Mouse (Mus musculus): ENCODE measurements at regions not wholly inside any gene's neighbourhood (a gene's known extent, or its start where the extent isn't known, plus 50 kb on each side); places are given as distances from the start of the nearest gene placed in this dataset.

DNA sequence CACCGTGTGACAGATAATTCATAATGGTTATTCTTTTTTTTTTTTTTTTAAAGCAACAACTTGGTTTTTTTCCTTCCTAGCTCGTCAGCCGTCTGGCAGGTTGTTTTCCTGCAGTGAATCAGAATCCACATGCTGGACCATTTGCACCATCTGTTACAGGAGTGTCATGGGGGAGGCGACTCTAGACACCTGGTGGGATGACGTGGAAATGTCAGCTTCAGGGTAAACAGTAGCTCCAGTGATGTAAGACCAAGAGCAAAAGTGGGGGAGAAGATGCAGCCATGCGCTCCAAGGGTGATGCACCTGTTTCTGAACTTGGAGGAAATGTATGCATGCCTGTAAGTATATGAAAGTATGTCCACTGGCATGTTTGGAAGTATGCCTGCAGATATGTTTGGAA, 278.5 kb upstream of the Prickle1 start:
- ATAC-seq (ENCODE audit: low FRiP score, low TSS enrichment) (no peak), DNase-seq (no peak)
- Histone ChIP-seq H3K27ac (replicated peaks; ENCODE audit: low read depth, low read length) (no peak overlapping the region), H3K4me1 (ENCODE audit: control insufficient read depth, insufficient read depth, low read length) (no peaks in the 10 kb centered on the region), H3K36me3 (ENCODE audit: control insufficient read depth, insufficient read depth, low read length) (no peaks in the 10 kb centered on the region), H3K9me3 (ENCODE audit: control insufficient read depth, low read length) (no peaks in the 10 kb centered on the region), H3K27me3 (ENCODE audit: control insufficient read depth, insufficient read depth, low read length) (no peaks in the 10 kb centered on the region), H3K9ac (replicated peaks; ENCODE audit: low read length) (no peak overlapping the region), H3K4me2 (ENCODE audit: low read length) (no peak overlapping the region), H3K4me3 (replicated peaks; ENCODE audit: low read depth, low read length) (no peak overlapping the region)
- WGBS = 86% methylated on average over 6 of the region's 6 CpGs

DNA sequence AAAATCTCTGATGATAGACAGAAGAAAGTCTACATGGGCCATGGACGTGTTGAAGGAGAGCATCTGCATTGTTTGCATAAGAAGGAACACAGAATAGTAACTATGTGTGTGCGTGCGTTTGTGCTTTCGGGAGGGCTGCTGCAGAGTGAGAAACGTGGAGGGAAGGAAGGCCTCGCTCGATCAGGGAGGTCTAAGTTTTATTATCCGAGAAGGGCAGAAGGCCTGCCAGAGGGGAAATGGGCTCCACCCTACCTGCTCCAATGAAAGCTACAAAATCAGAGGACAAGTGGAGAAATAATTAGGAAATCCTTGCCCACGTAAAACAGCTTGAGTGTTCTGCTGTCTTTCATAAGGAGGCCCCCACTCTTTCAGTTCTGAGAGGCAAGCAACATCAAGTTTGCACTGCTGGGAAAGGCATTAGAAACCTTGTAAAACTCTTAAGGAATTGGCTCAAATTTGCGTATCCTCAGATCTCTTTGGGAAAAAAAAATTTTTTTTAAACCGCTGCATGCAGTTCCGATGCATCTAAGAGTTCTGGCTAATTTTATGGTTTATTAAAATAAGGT, 261.7 kb upstream of the Prickle1 start:
- H3K27me3 ChIP-seq (ENCODE audit: control insufficient read depth, insufficient read depth, low read length) = no peaks in the 10 kb centered on the region
- H3K4me2 ChIP-seq (ENCODE audit: low read length) = no peak overlapping the region
- no peak for DNase-seq
- no peak overlapping the region for H3K9ac ChIP-seq (replicated peaks; ENCODE audit: low read length)
- H3K4me3 ChIP-seq (replicated peaks; ENCODE audit: low read depth, low read length) = no peak overlapping the region
- 88% methylated on average over 12 of the region's 12 CpGs for whole genome bisulfite sequencing
- no peaks in the 10 kb centered on the region for H3K36me3 ChIP-seq (ENCODE audit: control insufficient read depth, insufficient read depth, low read length)
- no peak overlapping the region for H3K27ac ChIP-seq (replicated peaks; ENCODE audit: low read depth, low read length)
- ATAC-seq (ENCODE audit: low FRiP score, low TSS enrichment) = no peak
- no peaks in the 10 kb centered on the region for H3K4me1 ChIP-seq (ENCODE audit: control insufficient read depth, insufficient read depth, low read length)
- H3K9me3 ChIP-seq (ENCODE audit: control insufficient read depth, low read length) = no peaks in the 10 kb centered on the region

DNA sequence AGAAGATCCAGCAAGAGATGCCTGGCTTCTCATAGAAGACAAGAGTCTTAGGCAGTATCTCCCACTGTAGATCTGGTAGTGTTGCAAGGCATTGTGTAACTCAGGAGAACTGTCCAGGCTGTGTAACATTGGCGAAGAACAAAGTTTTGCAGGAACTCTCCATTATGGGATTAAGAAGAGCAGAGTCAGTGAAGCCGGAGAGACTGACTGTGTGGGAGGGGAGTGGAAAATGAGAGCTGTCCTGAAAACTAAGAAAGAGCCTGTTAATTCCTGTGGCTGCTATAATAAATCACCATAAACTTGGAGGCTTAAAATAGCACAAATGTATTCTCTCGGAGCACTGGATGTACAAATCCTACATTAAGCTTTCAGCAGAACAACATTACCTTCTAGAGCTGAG, 257.5 kb upstream of the Prickle1 start:
- no peak overlapping the region for H3K27ac ChIP-seq (replicated peaks; ENCODE audit: low read depth, low read length)
- ATAC-seq (ENCODE audit: low FRiP score, low TSS enrichment) (no peak), DNase-seq (no peak)
- no peak overlapping the region for H3K4me2 ChIP-seq (ENCODE audit: low read length)
- H3K4me1 ChIP-seq (ENCODE audit: control insufficient read depth, insufficient read depth, low read length) = no peaks in the 10 kb centered on the region
- no peaks in the 10 kb centered on the region for H3K9me3 ChIP-seq (ENCODE audit: control insufficient read depth, low read length)
- no peak overlapping the region for H3K4me3 ChIP-seq (replicated peaks; ENCODE audit: low read depth, low read length)
- H3K27me3 ChIP-seq (ENCODE audit: control insufficient read depth, insufficient read depth, low read length) = no peaks in the 10 kb centered on the region
- H3K9ac ChIP-seq (replicated peaks; ENCODE audit: low read length) = no peak overlapping the region
- no peaks in the 10 kb centered on the region for H3K36me3 ChIP-seq (ENCODE audit: control insufficient read depth, insufficient read depth, low read length)
- WGBS = 85% methylated on average over 3 of the region's 3 CpGs

DNA sequence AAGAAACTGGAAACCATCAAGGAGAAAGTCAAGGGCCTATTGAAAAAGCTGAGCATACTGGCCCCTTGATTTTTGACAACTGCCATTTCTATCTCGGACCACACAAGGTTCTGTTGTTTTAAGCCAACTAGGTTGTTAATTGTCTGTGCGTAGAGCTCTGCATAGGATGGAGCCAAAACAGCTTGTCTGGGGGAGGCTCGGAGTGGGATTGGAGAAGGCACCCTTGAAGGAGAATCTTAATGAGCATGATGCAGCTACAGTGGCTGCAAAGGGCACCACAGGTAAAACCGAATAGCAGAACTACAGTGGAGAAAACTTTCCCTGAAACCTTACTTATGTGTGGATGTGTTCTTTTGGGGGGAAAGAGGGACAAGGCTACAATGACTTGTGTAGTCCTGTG, 256.4 kb upstream of the Prickle1 start:
- H3K9me3 ChIP-seq (ENCODE audit: control insufficient read depth, low read length) = no peaks in the 10 kb centered on the region
- H3K4me1 ChIP-seq (ENCODE audit: control insufficient read depth, insufficient read depth, low read length) = no peaks in the 10 kb centered on the region
- H3K27ac ChIP-seq (replicated peaks; ENCODE audit: low read depth, low read length) = no peak overlapping the region
- H3K36me3 ChIP-seq (ENCODE audit: control insufficient read depth, insufficient read depth, low read length) = no peaks in the 10 kb centered on the region
- no peak overlapping the region for H3K4me3 ChIP-seq (replicated peaks; ENCODE audit: low read depth, low read length)
- no peak overlapping the region for H3K9ac ChIP-seq (replicated peaks; ENCODE audit: low read length)
- H3K27me3 ChIP-seq (ENCODE audit: control insufficient read depth, insufficient read depth, low read length) = no peaks in the 10 kb centered on the region
- no peak overlapping the region for H3K4me2 ChIP-seq (ENCODE audit: low read length)
- 96% methylated on average over 4 of the region's 4 CpGs for WGBS
- ATAC-seq (ENCODE audit: low FRiP score, low TSS enrichment) = no peak
- DNase-seq = no peak

DNA sequence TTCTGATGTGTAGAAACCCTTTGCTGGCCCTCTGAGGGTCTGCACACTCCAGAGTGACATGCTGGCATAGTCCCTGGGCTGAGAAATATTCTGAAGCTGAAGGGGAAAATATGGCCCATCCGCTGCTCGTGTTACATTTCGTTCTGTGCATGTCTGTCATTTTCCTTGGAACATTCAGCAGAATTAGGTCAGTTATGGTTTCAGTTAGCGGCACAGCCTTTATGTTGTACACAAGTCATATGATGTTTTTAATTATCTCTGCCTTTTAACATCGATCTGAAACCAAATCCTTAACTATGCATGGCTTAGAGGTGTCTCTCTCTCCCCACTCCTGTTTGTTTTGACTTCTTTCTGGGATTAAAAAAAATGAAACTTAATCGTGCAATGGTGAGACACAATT, 254.7 kb upstream of the Prickle1 start:
- no peak overlapping the region for H3K9ac ChIP-seq (replicated peaks; ENCODE audit: low read length)
- H3K4me3 ChIP-seq (replicated peaks; ENCODE audit: low read depth, low read length) = no peak overlapping the region
- H3K9me3 ChIP-seq (ENCODE audit: control insufficient read depth, low read length) = no peaks in the 10 kb centered on the region
- no peaks in the 10 kb centered on the region for H3K36me3 ChIP-seq (ENCODE audit: control insufficient read depth, insufficient read depth, low read length)
- no peaks in the 10 kb centered on the region for H3K4me1 ChIP-seq (ENCODE audit: control insufficient read depth, insufficient read depth, low read length)
- DNase-seq (no peak), ATAC-seq (ENCODE audit: low FRiP score, low TSS enrichment) (no peak)
- H3K27ac ChIP-seq (replicated peaks; ENCODE audit: low read depth, low read length) = no peak overlapping the region
- WGBS = 89% methylated on average over 6 of the region's 6 CpGs
- H3K4me2 ChIP-seq (ENCODE audit: low read length) = no peak overlapping the region
- H3K27me3 ChIP-seq (ENCODE audit: control insufficient read depth, insufficient read depth, low read length) = no peaks in the 10 kb centered on the region

DNA sequence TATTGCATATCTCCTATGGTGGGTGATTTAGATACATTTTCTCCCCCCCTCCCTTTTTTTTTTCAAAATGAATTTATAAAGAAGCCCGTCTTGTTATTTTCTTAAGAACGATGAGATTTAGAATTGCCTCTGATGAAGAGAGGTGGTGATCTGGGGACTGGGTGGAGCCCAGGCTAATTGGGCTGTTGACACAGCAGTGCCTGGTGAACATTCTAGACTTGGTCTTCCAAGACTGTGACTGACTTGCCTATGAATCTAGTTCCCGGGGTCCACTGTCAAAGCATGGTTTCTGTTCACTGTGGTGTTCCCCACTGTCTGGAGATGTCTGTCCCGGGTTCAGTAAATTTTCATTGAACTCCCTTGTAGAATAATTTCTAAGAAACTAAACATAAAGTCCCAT, 253.1 kb upstream of the Prickle1 start:
- no peak overlapping the region for H3K4me2 ChIP-seq (ENCODE audit: low read length)
- WGBS = 96% methylated on average over 4 of the region's 4 CpGs
- no peaks in the 10 kb centered on the region for H3K36me3 ChIP-seq (ENCODE audit: control insufficient read depth, insufficient read depth, low read length)
- no peak overlapping the region for H3K9ac ChIP-seq (replicated peaks; ENCODE audit: low read length)
- H3K27ac ChIP-seq (replicated peaks; ENCODE audit: low read depth, low read length) = no peak overlapping the region
- no peaks in the 10 kb centered on the region for H3K9me3 ChIP-seq (ENCODE audit: control insufficient read depth, low read length)
- no peaks in the 10 kb centered on the region for H3K4me1 ChIP-seq (ENCODE audit: control insufficient read depth, insufficient read depth, low read length)
- ATAC-seq (ENCODE audit: low FRiP score, low TSS enrichment) (no peak), DNase-seq (no peak)
- no peaks in the 10 kb centered on the region for H3K27me3 ChIP-seq (ENCODE audit: control insufficient read depth, insufficient read depth, low read length)
- no peak overlapping the region for H3K4me3 ChIP-seq (replicated peaks; ENCODE audit: low read depth, low read length)

DNA sequence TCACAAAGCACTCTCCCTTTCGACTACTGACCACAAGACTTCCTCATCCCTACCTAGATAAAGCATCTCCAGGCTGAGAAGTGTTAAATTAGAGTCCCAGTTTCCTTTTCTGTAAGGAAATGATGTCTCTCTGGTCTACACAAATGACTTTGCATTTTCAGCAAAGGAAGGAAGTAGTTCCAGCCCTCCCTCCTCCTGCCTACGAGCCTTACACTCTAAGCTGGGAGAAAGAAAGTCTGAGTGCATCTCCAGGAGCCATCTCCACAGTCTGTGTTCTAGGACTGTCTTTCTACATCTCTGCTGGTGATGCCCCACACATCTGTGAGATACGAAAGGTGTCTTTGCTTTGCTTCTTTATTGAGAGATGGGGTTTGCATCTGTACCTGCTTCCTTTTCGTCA, 251.1 kb upstream of the Prickle1 start:
- DNase-seq = no peak
- 90% methylated on average over 4 of the region's 4 CpGs for WGBS
- no peak for ATAC-seq (ENCODE audit: low FRiP score, low TSS enrichment)
- no peaks in the 10 kb centered on the region for H3K4me1 ChIP-seq (ENCODE audit: control insufficient read depth, insufficient read depth, low read length)
- no peak overlapping the region for H3K27ac ChIP-seq (replicated peaks; ENCODE audit: low read depth, low read length)
- no peaks in the 10 kb centered on the region for H3K9me3 ChIP-seq (ENCODE audit: control insufficient read depth, low read length)
- H3K9ac ChIP-seq (replicated peaks; ENCODE audit: low read length) = no peak overlapping the region
- no peaks in the 10 kb centered on the region for H3K27me3 ChIP-seq (ENCODE audit: control insufficient read depth, insufficient read depth, low read length)
- no peak overlapping the region for H3K4me2 ChIP-seq (ENCODE audit: low read length)
- no peaks in the 10 kb centered on the region for H3K36me3 ChIP-seq (ENCODE audit: control insufficient read depth, insufficient read depth, low read length)
- no peak overlapping the region for H3K4me3 ChIP-seq (replicated peaks; ENCODE audit: low read depth, low read length)

DNA sequence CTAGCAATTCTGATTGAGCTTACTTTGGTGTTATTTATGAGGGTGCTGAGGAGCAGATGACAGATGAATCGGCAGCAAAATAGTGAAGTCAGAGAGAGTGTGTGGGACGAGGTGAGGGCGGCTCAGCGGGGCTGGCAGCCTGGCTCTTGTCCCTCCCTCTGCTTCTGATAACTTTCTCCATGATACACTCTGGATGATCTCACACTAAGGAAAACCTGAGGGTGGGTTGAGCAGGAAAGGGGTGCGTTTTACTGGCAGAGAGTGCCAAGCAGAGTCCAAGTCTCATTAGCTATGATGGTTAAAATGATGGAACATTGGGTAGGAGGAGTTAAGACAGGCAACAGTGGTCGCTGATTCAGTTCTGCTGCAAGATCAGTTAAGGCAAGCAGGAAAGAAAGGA, 250.1 kb upstream of the Prickle1 start:
- H3K36me3 ChIP-seq (ENCODE audit: control insufficient read depth, insufficient read depth, low read length) = no peaks in the 10 kb centered on the region
- no peak overlapping the region for H3K4me2 ChIP-seq (ENCODE audit: low read length)
- H3K27me3 ChIP-seq (ENCODE audit: control insufficient read depth, insufficient read depth, low read length) = no peaks in the 10 kb centered on the region
- DNase-seq = no peak
- H3K9me3 ChIP-seq (ENCODE audit: control insufficient read depth, low read length) = no peaks in the 10 kb centered on the region
- ATAC-seq (ENCODE audit: low FRiP score, low TSS enrichment) = no peak
- H3K4me3 ChIP-seq (replicated peaks; ENCODE audit: low read depth, low read length) = no peak overlapping the region
- no peak overlapping the region for H3K9ac ChIP-seq (replicated peaks; ENCODE audit: low read length)
- no peaks in the 10 kb centered on the region for H3K4me1 ChIP-seq (ENCODE audit: control insufficient read depth, insufficient read depth, low read length)
- no peak overlapping the region for H3K27ac ChIP-seq (replicated peaks; ENCODE audit: low read depth, low read length)
- 88% methylated on average over 6 of the region's 6 CpGs for WGBS

DNA sequence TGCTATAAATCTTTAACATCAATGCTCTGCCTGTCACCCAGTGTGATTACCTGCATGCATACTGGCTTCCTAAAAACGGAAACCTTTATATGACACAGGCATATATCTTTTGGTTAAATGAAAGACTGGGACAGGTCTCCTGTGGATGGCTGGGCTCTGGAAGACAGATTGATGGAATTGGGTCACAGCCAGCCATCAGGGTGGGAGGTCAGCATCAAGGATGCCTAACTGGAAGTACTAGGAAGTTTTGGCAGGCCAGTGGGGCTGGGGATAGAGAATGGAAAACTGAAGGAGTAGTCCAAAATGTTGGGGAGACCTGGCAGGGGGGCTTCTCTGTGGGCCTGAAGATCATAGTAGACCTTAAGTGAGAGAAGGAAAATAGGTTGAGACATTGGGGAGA, 237.3 kb upstream of the Prickle1 start:
- Histone ChIP-seq H3K4me3 (replicated peaks; ENCODE audit: low read depth, low read length) (no peak overlapping the region), H3K4me1 (ENCODE audit: control insufficient read depth, insufficient read depth, low read length) (no peaks in the 10 kb centered on the region), H3K36me3 (ENCODE audit: control insufficient read depth, insufficient read depth, low read length) (no peaks in the 10 kb centered on the region), H3K27me3 (ENCODE audit: control insufficient read depth, insufficient read depth, low read length) (no peaks in the 10 kb centered on the region), H3K9me3 (ENCODE audit: control insufficient read depth, low read length) (no peaks in the 10 kb centered on the region), H3K27ac (replicated peaks; ENCODE audit: low read depth, low read length) (no peak overlapping the region), H3K4me2 (ENCODE audit: low read length) (no peak overlapping the region), H3K9ac (replicated peaks; ENCODE audit: low read length) (no peak overlapping the region)
- no peak for DNase-seq
- 84% methylated on average over 1 of the region's 1 CpGs for WGBS
- no peak for ATAC-seq (ENCODE audit: low FRiP score, low TSS enrichment)
